Mouse (Mus musculus) MEL (cell line): ENCODE data around the gene Coa6. TPM values are rescaled to one million over a fixed set of nuclear protein-coding genes. Genes with fewer than 3 reads are reported as not detected.

Experiments used
- DNase-seq: peaks from one replicate; pipeline ENCODE4 v3.0.0; 2011; ENCODE audit warnings: low read depth, low spot score
- H3K27ac ChIP-seq: 2 replicates; pipeline ENCODE4 v1.5.1; 2012; ENCODE audit warnings: low read depth, mild to moderate bottlenecking, control low read depth, low read length, moderate library complexity; ENCODE audit not compliant: control insufficient read depth
- H3K27me3 ChIP-seq, 2 experiments: fragments of 150-350 bp in 1 of 2; sonication (generic) in 1 of 2; 2 replicates each; pipeline ENCODE4 v1.6.1; 2012; ENCODE audit warnings: low read length in 2 of 2, mild to moderate bottlenecking in 2 of 2, improper control_type of control experiment in 1 of 2, moderate library complexity in 1 of 2; ENCODE audit not compliant: insufficient read depth in 2 of 2, control insufficient read depth in 1 of 2
- H3K36me3 ChIP-seq, 2 experiments: 2 replicates each; pipeline ENCODE4 v1.6.1; 2012 to 2014; ENCODE audit warnings: low read length in 2 of 2, improper control_type of control experiment in 1 of 2, inconsistent platforms in 1 of 2, mild to moderate bottlenecking in 1 of 2; ENCODE audit not compliant: insufficient read depth in 2 of 2, control insufficient read depth in 1 of 2
- H3K4me1 ChIP-seq, 2 experiments: fragments of 150-350 bp in 1 of 2; sonication (generic) in 1 of 2; 2 replicates each; pipeline ENCODE4 v1.6.1; 2012; ENCODE audit warnings: low read length in 2 of 2, improper control_type of control experiment in 1 of 2, mild to moderate bottlenecking in 1 of 2; ENCODE audit not compliant: insufficient read depth in 2 of 2, control insufficient read depth in 1 of 2
- H3K4me3 ChIP-seq, 2 experiments: fragments of 150-350 bp in 1 of 2; sonication (generic) in 1 of 2; 2 replicates each; pipeline ENCODE4 v1.5.1; 2012; ENCODE audit warnings: low read depth in 2 of 2, low read length in 2 of 2, mild to moderate bottlenecking in 2 of 2, moderate library complexity in 2 of 2, control low read depth in 1 of 2, improper control_type of control experiment in 1 of 2; ENCODE audit not compliant: control insufficient read depth in 1 of 2, insufficient read depth in 1 of 2
- H3K79me2 ChIP-seq: 2 replicates; pipeline ENCODE4 v1.6.1; 2012; ENCODE audit warnings: mild to moderate bottlenecking, low read length, moderate library complexity; ENCODE audit not compliant: control insufficient read depth, poor library complexity, insufficient read depth
- H3K9ac ChIP-seq: 2 replicates; pipeline ENCODE4 v1.6.1; 2012; ENCODE audit warnings: low read depth, mild to moderate bottlenecking, control low read depth, low read length, moderate library complexity; ENCODE audit not compliant: control insufficient read depth, poor library complexity, severe bottlenecking
- H3K9me3 ChIP-seq: fragments of 150-350 bp; sonication (generic); replicated peaks from 2 replicates; pipeline ENCODE4 v1.6.1; 2012; ENCODE audit warnings: mild to moderate bottlenecking, low read length, improper control_type of control experiment, moderate library complexity; ENCODE audit not compliant: insufficient read depth
- CTCF ChIP-seq, 3 experiments: IDR thresholded peaks in 2 of 3; conservative IDR thresholded peaks in 1 of 3; 2 replicates each; pipeline ENCODE4 v1.5.1; 2011 to 2012; ENCODE audit warnings: low read length in 3 of 3, low read depth in 2 of 3, mild to moderate bottlenecking in 2 of 3, improper control_type of control experiment in 1 of 3, inconsistent platforms in 1 of 3, mixed read lengths in 1 of 3, moderate library complexity in 1 of 3; ENCODE audit not compliant: control insufficient read depth in 1 of 3, insufficient read depth in 1 of 3, poor library complexity in 1 of 3, severe bottlenecking in 1 of 3
- E2F4 ChIP-seq: IDR thresholded peaks from 2 replicates; pipeline ENCODE4 v1.6.1; 2011; ENCODE audit warnings: low read depth, low read length, improper control_type of control experiment, borderline replicate concordance
- EP300 ChIP-seq, 2 experiments: IDR thresholded peaks; 2 replicates each; pipeline ENCODE4 v1.6.1; 2011; ENCODE audit warnings: improper control_type of control experiment in 2 of 2, low read length in 2 of 2, low read depth in 1 of 2, mild to moderate bottlenecking in 1 of 2
- GABPA ChIP-seq: IDR thresholded peaks from 2 replicates; pipeline ENCODE4 v1.6.1; 2012; ENCODE audit warnings: low read depth, mild to moderate bottlenecking, inconsistent platforms, low read length, improper control_type of control experiment, moderate library complexity
- HCFC1 ChIP-seq: IDR thresholded peaks from 2 replicates; pipeline ENCODE4 v1.6.1; 2012; ENCODE audit warnings: low read depth, mild to moderate bottlenecking, inconsistent platforms, low read length, improper control_type of control experiment, moderate library complexity
- JUND ChIP-seq: IDR thresholded peaks from 2 replicates; pipeline ENCODE4 v1.6.1; 2011; ENCODE audit warnings: low read depth, mild to moderate bottlenecking, improper control_type of control experiment, low read length
- KAT2A ChIP-seq: conservative IDR thresholded peaks from 2 replicates; pipeline ENCODE4 v1.6.1; 2012; ENCODE audit warnings: low read depth, low read length, improper control_type of control experiment, inconsistent platforms
- MAFK ChIP-seq: IDR thresholded peaks from 2 replicates; pipeline ENCODE4 v1.6.1; 2011; ENCODE audit warnings: low read depth, mild to moderate bottlenecking, low read length, improper control_type of control experiment, borderline replicate concordance
- MAX ChIP-seq: IDR thresholded peaks from 2 replicates; pipeline ENCODE4 v1.6.1; 2011; ENCODE audit warnings: low read length, improper control_type of control experiment
- MEF2A ChIP-seq: IDR thresholded peaks from 2 replicates; pipeline ENCODE4 v1.6.1; 2014; ENCODE audit warnings: low read depth, mild to moderate bottlenecking, inconsistent platforms, low read length, improper control_type of control experiment; ENCODE audit not compliant: poor library complexity, insufficient replicate concordance, severe bottlenecking; ENCODE audit errors: extremely low read depth
- NELFE ChIP-seq: IDR thresholded peaks from 2 replicates; pipeline ENCODE4 v1.6.1; 2011; ENCODE audit warnings: low read depth, low read length, improper control_type of control experiment
- POLR2A ChIP-seq, 2 experiments: IDR thresholded peaks; 2 replicates each; pipeline ENCODE4 v1.6.1; 2011 to 2012; ENCODE audit warnings: low read length in 2 of 2, mild to moderate bottlenecking in 2 of 2, control low read depth in 1 of 2, improper control_type of control experiment in 1 of 2, low read depth in 1 of 2, moderate library complexity in 1 of 2; ENCODE audit not compliant: control insufficient read depth in 1 of 2, insufficient read depth in 1 of 2, poor library complexity in 1 of 2
- POLR2AphosphoS2 ChIP-seq: IDR thresholded peaks from 2 replicates; pipeline ENCODE4 v1.6.1; 2011; ENCODE audit warnings: low read length, improper control_type of control experiment
- RAD21 ChIP-seq: IDR thresholded peaks from 2 replicates; pipeline ENCODE4 v1.6.1; 2011; ENCODE audit warnings: mild to moderate bottlenecking, low read depth, low read length, improper control_type of control experiment
- RCOR1 ChIP-seq: IDR thresholded peaks from 2 replicates; pipeline ENCODE4 v1.6.1; 2012; ENCODE audit warnings: low read depth, mild to moderate bottlenecking, inconsistent platforms, low read length, improper control_type of control experiment
- SMC3 ChIP-seq: IDR thresholded peaks from 2 replicates; pipeline ENCODE4 v1.6.1; 2011; ENCODE audit warnings: low read depth, low read length, improper control_type of control experiment
- TCF12 ChIP-seq: IDR thresholded peaks from 2 replicates; pipeline ENCODE4 v1.6.1; 2014; ENCODE audit warnings: low read depth, mild to moderate bottlenecking, inconsistent platforms, low read length, improper control_type of control experiment, moderate library complexity
- USF1 ChIP-seq: IDR thresholded peaks from 2 replicates; pipeline ENCODE4 v1.6.1; 2014; ENCODE audit warnings: low read depth, mild to moderate bottlenecking, inconsistent platforms, low read length, improper control_type of control experiment, moderate library complexity
- polyA plus RNA-seq, 2 experiments: library from polyadenylated mRNA; stranded (reverse) in 1 of 2; unstranded in 1 of 2; fragments of >175 nt in 1 of 2; fragments of >200 nt in 1 of 2; gene quantifications; 2 replicates each; pipeline versions ENCODE4 v1.2.1 to v1.2.4; 2012; ENCODE audit warnings: low replicate concordance in 2 of 2, low read depth in 1 of 2; ENCODE audit not compliant: insufficient read length in 2 of 2, insufficient read depth in 1 of 2, missing spikeins in 1 of 2
- total RNA-seq: library from RNA; depleted of rRNA; stranded (reverse); fragments of 300-350 nt; gene quantifications from 2 replicates; pipeline ENCODE4 v1.2.3, GENCODE M21; 2012

Coa6 gene
- total and polyA plus RNA-seq, 3 experiments: 31.1 to 42.6 TPM; not detected in 1

GRCm38 (mm10) chr8:126382749-126383148 lies 39.6 kb upstream of the Coa6 start:
- no peaks in the 10 kb centered on the region for H3K4me1 ChIP-seq
- H3K9ac ChIP-seq: no peak overlapping the region
- no peaks in the 10 kb centered on the region for H3K79me2 ChIP-seq
- no peak for DNase-seq
- no peak overlapping the region for H3K4me3 ChIP-seq
- no peaks in the 10 kb centered on the region for H3K36me3 ChIP-seq
- H3K27me3 ChIP-seq: no peaks in the 10 kb centered on the region
- no peaks in the 10 kb centered on the region for H3K9me3 ChIP-seq
- H3K27ac ChIP-seq: no peak overlapping the region
- TF ChIP-seq HCFC1 (no peak), CTCF (IDR thresholded peaks at IDR 0.05 in 2 of 3, conservative IDR thresholded peaks at IDR 0.05 in 1 of 3; ENCODE audit: control insufficient read depth in 1 of 3, insufficient read depth in 1 of 3, low read depth in 2 of 3, low read length in 3 of 3, poor library complexity in 1 of 3, severe bottlenecking in 1 of 3) (peak in 2 of 3 experiments; percentile 12 to 16; a peak in 2 of 6 replicates)

- H3K4me1 ChIP-seq: no peaks in the 10 kb centered on the region
- H3K27me3 ChIP-seq: no peaks in the 10 kb centered on the region
- peak; percentile 12 for DNase-seq
- H3K27ac ChIP-seq: no peak overlapping the region
- H3K4me3 ChIP-seq: no peak overlapping the region
- TF ChIP-seq SMC3 (no peak), RCOR1 (no peak), RAD21 (no peak), JUND (no peak)
- H3K36me3 ChIP-seq: no peaks in the 10 kb centered on the region
- no peaks in the 10 kb centered on the region for H3K9me3 ChIP-seq
- no peaks in the 10 kb centered on the region for H3K79me2 ChIP-seq
- no peak overlapping the region for H3K9ac ChIP-seq
Measured at GRCm38 (mm10) chr8:126387566-126387965, 34.7 kb upstream of the Coa6 start.

GRCm38 (mm10) chr8:126391541-126391940 lies 30.8 kb upstream of the Coa6 start:
- H3K4me1 ChIP-seq: no peaks in the 10 kb centered on the region
- no peak overlapping the region for H3K4me3 ChIP-seq
- DNase-seq: no peak
- H3K36me3 ChIP-seq: no peaks in the 10 kb centered on the region
- H3K27me3 ChIP-seq: no peaks in the 10 kb centered on the region
- H3K79me2 ChIP-seq: no peaks in the 10 kb centered on the region
- no peak overlapping the region for H3K9ac ChIP-seq
- TF ChIP-seq MAX: no peak
- TF ChIP-seq JUND: no peak
- TF ChIP-seq RAD21: no peak
- TF ChIP-seq POLR2A (IDR thresholded peaks at IDR 0.05; ENCODE audit: control insufficient read depth in 1 of 2, insufficient read depth in 1 of 2, low read depth in 1 of 2, low read length in 2 of 2, poor library complexity in 1 of 2): no peak
- no peak for TF ChIP-seq POLR2AphosphoS2
- no peak for TF ChIP-seq USF1
- TF ChIP-seq MEF2A: no peak
- no peak for TF ChIP-seq KAT2A
- TF ChIP-seq MAFK: no peak
- no peak for TF ChIP-seq EP300 (IDR thresholded peaks at IDR 0.05; ENCODE audit: low read depth in 1 of 2, low read length in 2 of 2)
- TF ChIP-seq RCOR1: no peak
- TF ChIP-seq HCFC1: no peak
- no peak for TF ChIP-seq NELFE
- no peak for TF ChIP-seq GABPA
- no peak for TF ChIP-seq TCF12
- no peak for TF ChIP-seq E2F4
- H3K27ac ChIP-seq: no peak overlapping the region
- no peaks in the 10 kb centered on the region for H3K9me3 ChIP-seq
